Mouse (Mus musculus): ENCODE data around the gene Cmya5. TPM values are rescaled to one million over a fixed set of nuclear protein-coding genes. Genes with fewer than 3 reads are reported as not detected.
"Not testable (repeated sequence)": the region's sequence is repeated elsewhere in the genome, so short reads cannot be mapped to it uniquely, and the experiment has no call there.

Cmya5 gene
- total RNA-seq, 2 experiments from 2014 or later = 758 to 970 TPM

- DNase-seq = no peak
These were observed 22.2 kb downstream of the Cmya5 start for GRCm38 (mm10) chr13:93122321-93122720.

GRCm38 (mm10) chr13:93117241-93117640 lies 27.3 kb downstream of the Cmya5 start:
- no peak for DNase-seq

- no peak for DNase-seq
These were observed 42.0 kb downstream of the Cmya5 start for GRCm38 (mm10) chr13:93102340-93103090.

GRCm38 (mm10) chr13:93098596-93098995 lies 45.9 kb downstream of the Cmya5 start:
- no peak for DNase-seq

DNA sequence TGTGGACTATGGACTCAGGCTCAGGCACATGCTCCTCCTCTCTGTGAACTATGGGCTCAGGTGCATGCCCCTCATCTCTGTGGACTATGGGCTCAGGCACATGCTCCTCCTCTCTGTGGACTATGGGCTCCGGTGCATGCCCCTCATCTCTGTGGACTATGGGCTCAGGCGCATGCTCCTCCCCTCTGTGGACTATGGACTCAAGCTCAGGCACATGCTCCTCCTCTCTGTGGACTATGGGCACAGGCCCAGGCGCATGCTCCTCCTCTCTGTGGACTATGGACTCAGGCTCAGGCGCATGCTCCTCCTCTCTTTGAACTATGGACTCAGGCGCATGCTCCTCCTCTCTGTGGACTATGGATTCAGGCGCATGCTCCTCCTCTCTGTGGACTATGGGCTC lies 47.9 kb downstream of the Cmya5 start:
- no peak for DNase-seq

DNA sequence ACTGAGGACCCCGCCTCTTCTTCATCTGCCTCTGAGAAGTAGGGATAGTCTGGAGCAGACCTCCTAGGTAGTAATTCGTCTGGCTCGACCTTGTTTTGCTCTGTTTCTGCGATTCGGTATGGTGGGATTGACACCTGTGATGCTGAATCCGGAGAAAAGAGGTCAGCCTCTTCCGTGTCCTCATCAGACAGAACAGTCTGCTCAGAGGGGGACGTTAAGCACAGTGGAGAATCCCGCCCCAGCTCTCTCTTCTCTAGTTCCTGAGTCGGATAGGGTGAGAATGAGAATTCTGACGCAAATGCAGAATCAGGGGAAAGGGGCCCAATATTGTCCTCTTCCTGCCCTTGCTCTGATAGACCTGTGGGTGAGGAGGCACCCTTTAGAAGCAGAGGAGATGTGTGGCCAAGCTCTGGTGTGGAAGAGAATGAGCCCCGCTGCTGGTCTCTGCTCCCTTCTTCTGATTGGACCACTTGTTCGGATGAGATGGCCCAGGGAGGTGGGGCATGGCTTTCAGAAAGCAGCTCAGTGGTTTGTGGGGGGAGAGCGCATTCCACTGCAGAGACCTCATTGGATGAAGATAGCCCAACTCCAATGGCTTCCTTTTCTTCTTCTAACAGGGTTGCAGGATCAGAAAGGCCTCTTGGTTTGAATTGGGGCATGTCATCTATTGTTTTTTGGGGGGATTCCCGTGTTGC lies 49.3 kb downstream of the Cmya5 start:
- DNase-seq = no peak

GRCm38 (mm10) chr13:93094204-93094935 lies 50.2 kb downstream of the Cmya5 start:
- no peak for DNase-seq

DNA sequence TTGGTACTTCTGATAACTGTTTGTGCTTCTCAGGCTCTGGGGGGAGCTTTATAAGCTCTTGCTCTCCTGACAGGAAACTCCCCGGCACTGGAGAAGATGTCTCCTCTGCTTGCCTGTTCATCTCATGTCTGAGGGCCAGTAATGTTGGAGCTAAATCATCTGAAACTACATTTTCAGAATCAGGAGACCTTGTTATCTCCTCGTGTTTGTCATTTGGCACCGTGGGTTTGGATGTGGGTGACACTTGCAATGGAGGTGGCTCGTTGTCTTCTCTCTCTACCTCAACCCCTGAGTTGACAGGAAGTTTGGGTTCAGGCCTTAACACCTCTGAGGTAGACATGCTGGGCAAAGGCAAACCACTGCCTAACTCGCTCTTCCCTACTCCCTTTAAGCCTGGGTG lies 50.8 kb downstream of the Cmya5 start:
- no peak for DNase-seq

GRCm38 (mm10) chr13:93092916-93093429 lies 51.6 kb downstream of the Cmya5 start:
- no peak for DNase-seq

DNA sequence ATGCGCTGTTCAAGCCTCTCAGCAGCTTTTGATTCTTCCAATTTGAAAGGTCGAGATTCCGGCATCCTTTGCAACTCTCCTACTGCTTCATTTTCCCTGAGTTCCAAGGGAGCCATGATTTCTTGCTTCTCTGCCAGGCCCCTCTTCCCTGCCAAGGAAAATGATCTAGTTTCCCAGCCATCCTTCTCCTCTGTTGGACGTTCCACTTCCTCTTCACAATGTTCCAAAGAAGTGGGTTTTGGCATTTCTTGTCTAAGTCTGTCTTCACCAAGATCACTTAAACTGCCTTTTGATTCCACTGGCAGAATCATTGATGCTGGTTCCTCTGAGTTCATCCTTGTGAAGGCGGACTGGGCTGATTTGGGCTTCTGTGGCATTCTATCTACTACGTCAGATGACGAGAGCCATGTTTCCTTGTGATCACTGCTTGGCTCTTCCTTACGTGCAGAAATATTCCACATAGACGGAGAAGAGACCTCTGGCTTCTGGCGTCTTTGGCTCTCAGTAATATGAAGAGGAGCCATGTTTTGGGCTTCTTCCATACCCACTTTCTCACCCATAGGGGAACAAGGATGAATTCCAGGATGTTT lies 52.6 kb downstream of the Cmya5 start:
- peak; percentile 50 for DNase-seq

- DNase-seq = no peak
These were observed 53.3 kb downstream of the Cmya5 start for GRCm38 (mm10) chr13:93091176-93091575.

DNA sequence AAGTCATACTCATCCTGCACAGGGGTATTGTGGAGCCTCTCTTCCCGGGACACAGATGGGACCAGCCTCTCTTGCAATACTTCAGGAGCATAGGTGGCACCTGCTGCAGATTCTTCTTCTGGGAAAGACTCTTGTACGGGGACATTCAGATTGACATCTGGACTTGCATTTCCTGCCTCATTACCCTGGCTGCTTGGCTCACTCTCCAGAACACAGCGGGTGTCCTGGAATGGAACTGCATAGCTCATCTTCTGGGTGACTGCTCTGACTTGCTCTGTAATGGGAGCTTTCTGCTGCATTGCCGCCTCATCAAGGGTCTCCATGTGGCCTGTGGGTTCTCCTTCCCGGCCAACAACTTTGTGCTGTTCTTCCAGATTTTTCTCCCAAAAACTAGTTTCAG lies 55.0 kb downstream of the Cmya5 start:
- DNase-seq = no peak

- DNase-seq = no peak
These were observed 58.8 kb downstream of the Cmya5 start for GRCm38 (mm10) chr13:93085711-93086110.

DNA sequence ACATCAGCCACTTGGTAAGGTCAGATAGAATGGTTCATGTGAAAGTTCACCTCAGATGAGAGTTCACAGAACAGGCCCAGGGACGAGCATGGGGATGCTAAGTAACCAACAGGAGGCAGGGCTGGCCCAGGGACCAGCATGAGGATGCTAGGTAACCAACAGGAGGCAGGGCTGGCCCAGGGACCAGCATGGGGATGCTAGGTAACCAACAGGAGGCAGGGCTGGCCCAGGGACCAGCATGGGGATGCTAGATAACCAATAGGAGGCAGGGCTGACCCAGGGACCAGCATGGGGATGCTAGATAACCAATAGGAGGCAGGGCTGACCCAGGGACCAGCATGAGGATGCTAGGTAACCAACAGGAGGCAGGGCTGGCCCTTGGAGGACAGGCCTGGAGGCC lies 62.2 kb downstream of the Cmya5 start:
- not testable (repeated sequence) for DNase-seq

GRCm38 (mm10) chr13:93080859-93081258 lies 63.7 kb downstream of the Cmya5 start:
- DNase-seq = no peak

DNA sequence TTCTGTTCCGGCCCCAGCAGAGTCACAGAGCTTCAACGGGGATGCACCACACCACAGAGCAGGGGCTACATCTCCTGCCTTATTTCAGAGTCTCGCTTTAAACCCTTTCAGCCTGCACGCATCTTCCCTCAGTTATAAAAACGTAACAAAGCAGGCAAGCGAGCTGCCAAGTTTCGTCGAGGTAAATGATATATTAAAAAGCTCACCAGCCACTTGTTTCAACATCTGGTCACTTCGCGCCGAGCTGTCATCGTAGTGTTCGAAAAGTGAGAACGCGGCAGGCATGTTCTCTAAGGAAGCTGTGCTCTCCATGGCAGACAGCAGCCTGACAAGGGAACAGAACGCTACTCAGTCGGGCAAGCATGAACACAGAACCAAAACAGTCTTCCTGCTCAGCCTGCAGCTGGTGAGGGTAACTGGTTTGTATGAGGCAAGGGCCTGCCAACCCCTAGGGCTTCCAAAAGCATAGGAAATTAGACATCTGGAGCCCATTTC lies 70.3 kb downstream of the Cmya5 start:
- no peak for DNase-seq

- DNase-seq = no peak
These were observed 70.9 kb downstream of the Cmya5 start for GRCm38 (mm10) chr13:93073595-93073994.

GRCm38 (mm10) chr13:93072871-93073411 lies 71.6 kb downstream of the Cmya5 start:
- no peak for DNase-seq

GRCm38 (mm10) chr13:93070406-93070805 lies 74.1 kb downstream of the Cmya5 start:
- DNase-seq = no peak

DNA sequence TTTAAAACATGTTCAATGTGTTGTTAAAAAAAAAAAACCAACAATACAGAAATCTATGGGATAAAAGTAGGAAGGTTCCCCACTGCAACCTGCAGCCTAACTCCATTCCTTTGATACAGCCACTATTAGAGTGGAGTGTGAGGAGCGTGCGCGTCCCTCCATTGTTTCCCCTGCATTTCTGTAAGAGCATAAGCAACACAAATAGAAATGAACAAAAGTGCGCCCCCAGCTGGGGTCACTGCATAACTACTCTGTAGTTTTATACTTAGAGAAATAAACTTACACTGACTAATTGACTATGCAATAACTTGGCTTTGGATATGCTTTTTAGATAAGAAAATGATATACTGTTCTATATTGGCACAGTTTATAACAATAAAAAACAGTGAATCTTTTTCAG lies 75.0 kb downstream of the Cmya5 start:
- DNase-seq = no peak

GRCm38 (mm10) chr13:93068353-93068752 lies 76.2 kb downstream of the Cmya5 start:
- no peak for DNase-seq
